Mouse (Mus musculus): ENCODE measurements around the gene Upf1. TPM values are rescaled to one million over a fixed set of nuclear protein-coding genes. Genes with fewer than 3 reads are reported as not detected.

The Upf1 gene
- total RNA-seq, 2 experiments from 2014 or later = 61.8 to 66.1 TPM

GRCm38 (mm10) chr8:70360769-70361168 lies 7.7 kb upstream of the Upf1 start:
- no peak for DNase-seq (ENCODE audit: extremely low spot score in 1 of 2, low spot score in 1 of 2)

GRCm38 (mm10) chr8:70359411-70359810 lies 6.3 kb upstream of the Upf1 start:
- no peak for DNase-seq (ENCODE audit: extremely low spot score in 1 of 2, low spot score in 1 of 2)

GRCm38 (mm10) chr8:70356111-70356510 lies 3.0 kb upstream of the Upf1 start:
- no peak for DNase-seq (ENCODE audit: extremely low spot score in 1 of 2, low spot score in 1 of 2)

GRCm38 (mm10) chr8:70354004-70354403 lies 926 bp upstream of the Upf1 start:
- no peak for DNase-seq (ENCODE audit: extremely low spot score in 1 of 2, low spot score in 1 of 2)

GRCm38 (mm10) chr8:70352657-70353151 lies 374 bp downstream of the Upf1 start:
- peak in 1 of 2 experiments; percentile 51 for DNase-seq (ENCODE audit: extremely low spot score in 1 of 2, low spot score in 1 of 2)

- DNase-seq (ENCODE audit: extremely low spot score in 1 of 2, low spot score in 1 of 2) = no peak
These were observed 1.1 kb downstream of the Upf1 start for GRCm38 (mm10) chr8:70352000-70352384.

GRCm38 (mm10) chr8:70351035-70351999 lies 1.8 kb downstream of the Upf1 start:
- DNase-seq (ENCODE audit: extremely low spot score in 1 of 2, low spot score in 1 of 2) = no peak

GRCm38 (mm10) chr8:70347860-70348420 lies 5.1 kb downstream of the Upf1 start:
- DNase-seq (ENCODE audit: extremely low spot score in 1 of 2, low spot score in 1 of 2) = no peak

GRCm38 (mm10) chr8:70347443-70347842 lies 5.6 kb downstream of the Upf1 start:
- no peak for DNase-seq (ENCODE audit: extremely low spot score in 1 of 2, low spot score in 1 of 2)

GRCm38 (mm10) chr8:70344279-70344678 lies 8.8 kb downstream of the Upf1 start:
- DNase-seq (ENCODE audit: extremely low spot score in 1 of 2, low spot score in 1 of 2) = no peak

GRCm38 (mm10) chr8:70343696-70344095 lies 9.4 kb downstream of the Upf1 start:
- peak in 1 of 2 experiments; percentile 56 for DNase-seq (ENCODE audit: extremely low spot score in 1 of 2, low spot score in 1 of 2)

GRCm38 (mm10) chr8:70343076-70343475 lies 10.0 kb downstream of the Upf1 start:
- no peak for DNase-seq (ENCODE audit: extremely low spot score in 1 of 2, low spot score in 1 of 2)

- no peak for DNase-seq (ENCODE audit: extremely low spot score in 1 of 2, low spot score in 1 of 2)
These were observed 11.1 kb downstream of the Upf1 start for GRCm38 (mm10) chr8:70342007-70342406.

- no peak for DNase-seq (ENCODE audit: extremely low spot score in 1 of 2, low spot score in 1 of 2)
These were observed 12.4 kb downstream of the Upf1 start for GRCm38 (mm10) chr8:70340659-70341058.

GRCm38 (mm10) chr8:70338931-70339330 lies 14.1 kb downstream of the Upf1 start:
- DNase-seq (ENCODE audit: extremely low spot score in 1 of 2, low spot score in 1 of 2) = no peak

GRCm38 (mm10) chr8:70332878-70333202 lies 20.2 kb downstream of the Upf1 start:
- DNase-seq (ENCODE audit: extremely low spot score in 1 of 2, low spot score in 1 of 2) = no peak

GRCm38 (mm10) chr8:70332070-70332877 lies 20.8 kb downstream of the Upf1 start:
- peak; percentile 75 to 79 for DNase-seq (ENCODE audit: extremely low spot score in 1 of 2, low spot score in 1 of 2)

- no peak for DNase-seq (ENCODE audit: extremely low spot score in 1 of 2, low spot score in 1 of 2)
These were observed 21.6 kb downstream of the Upf1 start for GRCm38 (mm10) chr8:70331526-70331925.

GRCm38 (mm10) chr8:70330741-70331364 lies 22.2 kb downstream of the Upf1 start:
- peak; percentile 56 to 64 for DNase-seq (ENCODE audit: extremely low spot score in 1 of 2, low spot score in 1 of 2)

All from layer of hippocampus, postnatal 25 days (tissue).